Mouse (Mus musculus) spleen, embryonic (tissue): ENCODE results near the gene Kif1a.

Experiments
- CTCF ChIA-PET: fragments of 350-600 bp; sonication (Branson Sonifier 250); formaldehyde crosslinking; loops from one replicate; lab custom pipeline; 2022; lab: Charles Lee

Gene Kif1a

GRCm38 (mm10) chr1:93020602-93021001, 81.1 kb downstream of the Kif1a start:
- CTCF ChIA-PET: no interaction called here

- CTCF ChIA-PET: no interaction called here
These were observed 83.0 kb downstream of the Kif1a start for GRCm38 (mm10) chr1:93018716-93019115.

GRCm38 (mm10) chr1:93015136-93015535, 86.6 kb downstream of the Kif1a start:
- CTCF ChIA-PET: interaction anchor here (0.7 kb wide), 1 partner anchor 80 kb away, joined by 4 read pairs; no protein-coding TSS in a partner anchor

GRCm38 (mm10) chr1:93014460-93014859, 87.3 kb downstream of the Kif1a start:
- CTCF ChIA-PET: no interaction called here

GRCm38 (mm10) chr1:93013367-93013766, 88.4 kb downstream of the Kif1a start:
- CTCF ChIA-PET: no interaction called here

- CTCF ChIA-PET: no interaction called here
These were observed 89.6 kb downstream of the Kif1a start for GRCm38 (mm10) chr1:93012103-93012585.

- CTCF ChIA-PET: no interaction called here
These were observed 91.0 kb downstream of the Kif1a start for GRCm38 (mm10) chr1:93010731-93011130.

- CTCF ChIA-PET: no interaction called here
These were observed 92.6 kb downstream of the Kif1a start for GRCm38 (mm10) chr1:93009196-93009595.

- CTCF ChIA-PET: no interaction called here
These were observed 95.7 kb downstream of the Kif1a start, which contains the start of gene Aqp12 for GRCm38 (mm10) chr1:93006061-93006460. TSS of gene Aqp12 (plus strand) at chr1:93006334.

GRCm38 (mm10) chr1:92992880-92993279, 108.9 kb downstream of the Kif1a start:
- CTCF ChIA-PET: no interaction called here

GRCm38 (mm10) chr1:92992214-92992855, 109.4 kb downstream of the Kif1a start:
- CTCF ChIA-PET: no interaction called here

GRCm38 (mm10) chr1:92989891-92990290, 111.9 kb downstream of the Kif1a start:
- CTCF ChIA-PET: no interaction called here

GRCm38 (mm10) chr1:92988894-92989293, 112.9 kb downstream of the Kif1a start:
- CTCF ChIA-PET: no interaction called here

- CTCF ChIA-PET: no interaction called here
These were observed 116.8 kb downstream of the Kif1a start for GRCm38 (mm10) chr1:92984999-92985398.

- CTCF ChIA-PET: no interaction called here
These were observed 118.7 kb downstream of the Kif1a start for GRCm38 (mm10) chr1:92982931-92983605.

GRCm38 (mm10) chr1:92981056-92981845, 120.5 kb downstream of the Kif1a start:
- CTCF ChIA-PET: no interaction called here

GRCm38 (mm10) chr1:92979073-92979602, 122.6 kb downstream of the Kif1a start:
- CTCF ChIA-PET: no interaction called here

- CTCF ChIA-PET: no interaction called here
These were observed 123.1 kb downstream of the Kif1a start for GRCm38 (mm10) chr1:92978645-92979044.

- CTCF ChIA-PET: no interaction called here
These were observed 125.6 kb downstream of the Kif1a start for GRCm38 (mm10) chr1:92976141-92976566.

- CTCF ChIA-PET: interaction anchor here (0.6 kb wide), 1 partner anchor 579 kb away, joined by 3 read pairs; no protein-coding TSS in a partner anchor
These were observed 128.9 kb downstream of the Kif1a start for GRCm38 (mm10) chr1:92972854-92973253.

GRCm38 (mm10) chr1:92971879-92972795, 129.6 kb downstream of the Kif1a start:
- CTCF ChIA-PET: interaction anchor here (0.6 kb wide), 1 partner anchor 578 kb away, joined by 3 read pairs; no protein-coding TSS in a partner anchor
